Comparison of ENCODE assay signal across 8 mouse cellular contexts in the genomic region with DNA sequence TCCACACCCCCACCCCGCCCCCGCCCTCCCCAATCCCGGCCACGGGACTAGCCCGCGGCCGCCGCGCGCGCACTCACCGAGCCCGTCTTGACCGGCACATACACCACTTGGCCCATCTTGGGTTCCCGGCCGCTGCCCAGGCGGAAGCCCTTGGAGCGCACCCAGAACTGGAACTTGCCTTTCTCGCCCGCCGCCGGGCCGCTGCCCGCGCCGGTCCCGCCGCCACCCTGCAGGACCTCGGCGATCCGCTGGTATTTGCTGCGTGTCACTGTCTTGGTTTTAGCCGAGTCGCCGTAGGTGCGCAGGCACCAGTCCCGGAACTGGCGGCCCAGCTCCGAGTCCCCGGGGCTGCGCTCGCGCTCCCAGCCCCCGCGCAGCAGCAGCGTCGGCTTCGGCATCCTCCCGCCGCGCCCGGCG. TPM values are rescaled to one million over a fixed set of nuclear protein-coding genes. Genes with fewer than 3 reads are reported as not detected.
DNase-seq lines count a peak whose midpoint lies in the region; ATAC-seq and TF ChIP-seq lines count a peak whose summit lies in the region.

No protein-coding gene starts in this region.

- peak; percentile 17 for ATAC-seq in granulocyte monocyte progenitor cell, adult 5-6 weeks (replicated peaks; ENCODE audit: poor library complexity, severe bottlenecking)
- peak; percentile 9; the same call in 1 of the 2 replicates for ATAC-seq in intestine, postnatal 0 days
- no peak; the same call in 1 of the 2 replicates for ATAC-seq in erythroid progenitor cell, adult 5-6 weeks (replicated peaks; ENCODE audit: low FRiP score, poor library complexity, severe bottlenecking)

- DNase-seq in testis, postnatal 14 days (ENCODE audit: low spot score): no peak
- DNase-seq in cerebellum, adult 9-11 months: peak; percentile 80
- DNase-seq in lung, adult 2 months: peak; percentile 53
- DNase-seq in retina, embryonic 14.5 days (ENCODE audit: low spot score): peak; percentile 58

- WGBS in intestine, postnatal 0 days: under 1% methylated on average over 33 of the region's 53 CpGs
- under 1% methylated on average over 53 of the region's 53 CpGs for WGBS in lung, adult 2 months

- no peak for TF ChIP-seq POLR2A in testis, adult 2 months (IDR thresholded peaks at IDR 0.05; ENCODE audit: control insufficient read depth, low read depth, low read length)
- TF ChIP-seq POLR2A in lung, adult 2 months (IDR thresholded peaks at IDR 0.05; ENCODE audit: borderline replicate concordance, extremely low read depth, low read depth, low read length): no peak

- no peaks in the 10 kb centered on the region for H3K36me3 ChIP-seq in testis, adult 2 months (ENCODE audit: control insufficient read depth, insufficient read depth, low read length)
- no peaks in the 10 kb centered on the region for H3K36me3 ChIP-seq in intestine, postnatal 0 days (ENCODE audit: control insufficient read depth, insufficient read depth)

- peak overlapping the region; percentile 83 for H3K4me3 ChIP-seq in testis, adult 2 months (ENCODE audit: control insufficient read depth, low read depth, low read length)
- H3K4me3 ChIP-seq in intestine, postnatal 0 days (ENCODE audit: low read depth, low read length): peak overlapping the region; percentile 69
- H3K4me3 ChIP-seq in lung, adult 2 months (replicated peaks; ENCODE audit: extremely low read depth, low read depth, low read length): peak overlapping the region; percentile 64

- H3K27me3 ChIP-seq in testis, adult 2 months (ENCODE audit: control insufficient read depth, insufficient read depth, low read length): peaks cover 2% of the 10 kb centered on the region
- no peaks in the 10 kb centered on the region for H3K27me3 ChIP-seq in intestine, postnatal 0 days (replicated peaks; ENCODE audit: control insufficient read depth, insufficient read depth, low read length)

- H3K4me2 ChIP-seq in intestine, postnatal 0 days (replicated peaks; ENCODE audit: low read depth): peak overlapping the region; percentile 98

- H3K4me1 ChIP-seq in testis, adult 2 months (ENCODE audit: control insufficient read depth, insufficient read depth, low read length): peaks cover 16% of the 10 kb centered on the region
- peaks cover 10% of the 10 kb centered on the region; the same call in 1 of the 2 replicates for H3K4me1 ChIP-seq in intestine, postnatal 0 days (replicated peaks; ENCODE audit: control insufficient read depth, insufficient read depth, low read length)
- no peaks in the 10 kb centered on the region for H3K4me1 ChIP-seq in lung, adult 2 months (ENCODE audit: control insufficient read depth, insufficient read depth, low read length)

- H3K27ac ChIP-seq in testis, adult 2 months (ENCODE audit: control insufficient read depth, insufficient read depth, low read depth, low read length): no peak overlapping the region
- H3K27ac ChIP-seq in intestine, postnatal 0 days (ENCODE audit: low read depth, low read length): peak overlapping the region; percentile 22; the same call in 1 of the 2 replicates

- H3K9ac ChIP-seq in intestine, postnatal 0 days (ENCODE audit: low read depth, low read length): peak overlapping the region; percentile 55

- no peak for TF ChIP-seq CTCF in testis, adult 2 months (IDR thresholded peaks at IDR 0.05; ENCODE audit: control insufficient read depth, insufficient read depth, insufficient replicate concordance, low read depth, low read length)
- TF ChIP-seq CTCF in intestine, postnatal 0 days (IDR thresholded peaks at IDR 0.05; ENCODE audit: low read depth): no peak
- no peak for TF ChIP-seq CTCF in lung, adult 2 months (IDR thresholded peaks at IDR 0.05; ENCODE audit: insufficient read depth, low read length)

- no peaks in the 10 kb centered on the region for H3K9me3 ChIP-seq in intestine, postnatal 0 days (ENCODE audit: control insufficient read depth)

RNA-seq across cellular contexts. Expression of a gene that starts 0.4 kb away (rescaled TPM):
- polyA plus RNA-seq in testis, adult 2 months (2012; rRNA removed): 241 and 252 TPM in 2 replicates
- total RNA-seq in granulocyte monocyte progenitor cell, adult 5-6 weeks (2014; fragmentation: Nextera tagmentation): 4.7 and 7.4 TPM in 2 replicates
- 0.72 and 0.86 TPM in 2 replicates for total RNA-seq in granulocyte monocyte progenitor cell, adult 5-6 weeks (2017)
- polyA plus RNA-seq in intestine, postnatal 0 days (2015; fragmentation: Nextera tagmentation; extraction: Ambion mirVana): 21.9 and 25.2 TPM in 2 replicates
- 14.7 TPM in 2 replicates for polyA plus RNA-seq in lung, adult 2 months (2012; rRNA removed)
- 5.0 and 5.8 TPM in 2 replicates for total RNA-seq in erythroid progenitor cell, adult 5-6 weeks (2015; ENCODE audit: low replicate concordance)
- 2.7 and 5.8 TPM in 2 replicates for total RNA-seq in erythroid progenitor cell, adult 5-6 weeks (2017; ENCODE audit: low replicate concordance)

RNA-seq across cellular contexts. Expression of a gene that starts 36.8 kb away (rescaled TPM):
- 1.9 and 4.2 TPM in 2 replicates for polyA plus RNA-seq in testis, adult 2 months (2012; rRNA removed)
- not detected in 2 replicates for total RNA-seq in granulocyte monocyte progenitor cell, adult 5-6 weeks (2014; fragmentation: Nextera tagmentation)
- not detected in 2 replicates for total RNA-seq in granulocyte monocyte progenitor cell, adult 5-6 weeks (2017)
- not detected in 2 replicates for polyA plus RNA-seq in intestine, postnatal 0 days (2015; fragmentation: Nextera tagmentation; extraction: Ambion mirVana)
- polyA plus RNA-seq in lung, adult 2 months (2012; rRNA removed): not detected in 2 replicates
- not detected in 2 replicates for total RNA-seq in erythroid progenitor cell, adult 5-6 weeks (2015; ENCODE audit: low replicate concordance)
- total RNA-seq in erythroid progenitor cell, adult 5-6 weeks (2017; ENCODE audit: low replicate concordance): not detected in 2 replicates
